Mouse (Mus musculus) megakaryocyte, embryonic 14.5 days (primary cell): ENCODE data around the gene Atad1.

ENCODE experiments used
- FLI1 ChIP-seq: IDR thresholded peaks from 2 replicates; pipeline ENCODE4 v1.6.1; 2012; ENCODE audit warnings: low read length, inconsistent platforms, mixed read lengths
- GATA1 ChIP-seq: IDR thresholded peaks from 3 replicates; pipeline ENCODE4 v1.6.1; 2012; ENCODE audit warnings: mixed read lengths, low read length, inconsistent platforms, borderline replicate concordance

DNA sequence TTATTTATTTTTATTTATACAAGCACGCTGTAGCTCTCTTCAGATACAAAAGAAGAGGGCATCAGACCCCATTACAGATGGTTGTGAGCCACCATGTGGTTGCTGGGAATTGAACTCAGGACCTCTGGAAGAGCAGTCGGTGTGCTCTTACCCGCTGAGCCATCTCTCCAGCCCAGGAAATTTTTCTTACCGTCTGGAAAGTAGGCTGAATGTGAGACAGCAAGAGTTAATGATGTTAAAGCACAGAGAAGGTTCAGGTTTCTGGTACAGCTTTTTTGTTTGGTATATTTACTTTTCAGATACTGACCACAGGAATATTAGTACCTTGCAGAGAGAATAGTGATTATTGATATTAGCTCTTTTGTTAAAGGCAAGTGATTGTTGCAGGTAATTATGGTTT is 21.6 kb upstream of the Atad1 start:
- no peak for TF ChIP-seq GATA1
- no peak for TF ChIP-seq FLI1
